Mouse (Mus musculus): ENCODE data around the gene Olfm3. TPM values are rescaled to one million over a fixed set of nuclear protein-coding genes. Genes with fewer than 3 reads are reported as not detected.
A peak's percentile ranks its signal among the peaks of the same experiment; 100 is the strongest.

Gene Olfm3
- polyA plus RNA-seq (2016; fragmentation: Nextera tagmentation; extraction: Ambion mirVana), result 2.7 and 4.1 TPM in 2 replicates

DNA sequence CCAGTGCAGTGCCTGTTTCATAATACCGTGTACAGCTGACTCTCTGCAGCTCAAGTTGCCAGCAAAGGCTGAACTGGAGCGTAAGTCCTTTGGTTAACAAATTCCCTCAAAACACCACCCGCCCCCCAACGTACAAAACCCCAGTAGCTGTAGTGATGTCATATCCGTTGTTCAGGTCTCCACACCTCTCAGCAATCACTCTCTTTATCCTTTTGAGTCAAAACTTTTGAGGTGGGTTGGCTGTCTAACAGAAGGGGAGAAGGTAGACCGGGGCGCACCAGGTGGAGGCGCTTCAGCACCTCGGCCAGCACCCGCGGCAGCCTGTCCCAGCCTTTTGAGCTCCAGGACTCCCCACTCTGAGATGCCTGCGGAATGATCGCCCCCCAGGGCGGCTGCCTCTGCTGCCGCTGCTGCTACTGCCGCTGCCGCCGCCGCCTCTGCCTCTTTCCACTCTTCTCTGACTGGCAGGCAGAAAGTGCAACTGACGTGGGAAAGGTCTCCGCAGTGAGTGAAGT lies at the start of gene Olfm3:
TSS of gene Olfm3 (plus strand) at position 155 of the 515 bp plus-strand sequence.
- peak within 1 kb of the TSS; percentile 41 for H3K9ac ChIP-seq
- H3K27ac ChIP-seq, result peak within 1 kb of the TSS; percentile 49
- peaks cover 7% of the 10 kb centered on the region; the same call in 1 of the 2 replicates for H3K4me1 ChIP-seq
- WGBS, result 3% methylated on average over 21 of the region's 21 CpGs
- no peaks in the 10 kb centered on the region for H3K27me3 ChIP-seq
- H3K4me2 ChIP-seq (replicated peaks), result peak within 1 kb of the TSS; percentile 58
- ATAC-seq (ENCODE audit: low FRiP score), result peak; percentile 82
- H3K36me3 ChIP-seq, result no peaks in the 10 kb centered on the region
- H3K4me3 ChIP-seq, result peak within 1 kb of the TSS; percentile 41
- no peaks in the 10 kb centered on the region for H3K9me3 ChIP-seq (replicated peaks)

- Histone ChIP-seq H3K4me1 (no peaks in the 10 kb centered on the region), H3K4me3 (no peak overlapping the region), H3K9ac (no peak overlapping the region), H3K4me2 (replicated peaks) (no peak overlapping the region), H3K36me3 (no peaks in the 10 kb centered on the region), H3K27ac (no peak overlapping the region), H3K9me3 (replicated peaks) (no peaks in the 10 kb centered on the region), H3K27me3 (no peaks in the 10 kb centered on the region)
- no peak for ATAC-seq (ENCODE audit: low FRiP score)
- WGBS, result 80% methylated on average over 3 of the region's 3 CpGs
Measured at GRCm38 (mm10) chr3:114889764-114890163, 14.1 kb upstream of the Olfm3 start.

DNA sequence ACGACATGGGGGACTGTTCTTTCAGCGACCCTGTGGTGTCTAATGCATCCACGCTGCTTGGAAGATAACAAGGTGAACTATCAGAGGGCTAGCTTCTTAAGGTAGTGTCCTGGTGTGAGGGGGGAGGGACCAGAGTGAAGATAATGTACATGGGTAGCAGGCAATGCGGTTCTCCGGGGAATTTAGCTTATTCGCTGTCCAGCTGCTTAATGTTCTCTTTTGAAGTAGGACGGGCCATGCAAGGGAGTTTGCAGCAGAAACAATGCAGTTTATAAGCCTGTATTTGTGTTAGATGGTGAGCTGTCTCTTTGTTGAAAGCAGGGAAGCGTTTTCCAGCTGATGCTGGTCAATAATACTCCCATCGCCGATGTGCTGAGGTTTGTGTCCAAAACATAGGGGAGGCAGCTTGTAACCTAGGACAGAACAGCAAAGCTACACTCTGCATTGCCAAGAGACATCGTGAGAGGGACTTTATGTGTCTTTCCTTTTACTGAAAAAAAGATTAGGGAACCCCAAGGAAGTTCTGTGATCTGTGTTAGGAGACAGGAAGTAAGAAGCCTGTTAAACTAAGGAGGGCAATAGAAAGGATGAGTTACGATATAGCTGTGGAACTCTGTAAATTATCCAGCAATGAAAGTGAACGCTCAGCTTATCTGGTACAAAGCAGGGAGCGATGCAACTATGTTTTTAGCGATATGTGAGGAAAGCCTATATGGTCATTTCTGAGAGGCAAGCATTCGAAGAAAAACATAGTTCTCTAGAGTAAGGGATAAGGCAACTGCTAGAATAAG lies 950 bp downstream of the Olfm3 start:
- Histone ChIP-seq H3K9ac (peak overlapping the region; percentile 41), H3K4me3 (peak overlapping the region; percentile 41)

DNA sequence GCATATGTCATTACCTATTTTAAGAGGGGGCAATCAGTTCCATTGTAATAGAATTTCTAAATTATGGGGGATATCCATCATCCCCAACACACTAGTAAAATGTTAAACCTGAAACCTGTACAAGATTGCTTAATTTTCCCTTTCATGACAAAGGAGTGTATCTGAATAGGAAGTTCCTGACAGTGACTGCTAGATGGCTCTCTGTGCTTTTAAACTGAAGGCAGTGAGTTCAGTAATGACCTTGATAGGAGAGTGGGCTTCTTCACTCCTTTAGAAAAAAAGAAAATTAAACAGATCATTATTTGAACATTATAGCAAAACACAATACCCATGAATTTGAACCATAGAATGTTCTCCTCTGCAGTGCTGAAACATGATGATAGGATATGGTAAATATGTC lies 3.7 kb downstream of the Olfm3 start:
- ATAC-seq (ENCODE audit: low FRiP score), result no peak
- no peaks in the 10 kb centered on the region for H3K9me3 ChIP-seq (replicated peaks)
- H3K27ac ChIP-seq, result no peak overlapping the region
- H3K4me1 ChIP-seq, result peaks cover 7% of the 10 kb centered on the region; the same call in 1 of the 2 replicates
- no peak overlapping the region for H3K4me2 ChIP-seq (replicated peaks)
- no peaks in the 10 kb centered on the region for H3K27me3 ChIP-seq
- no peaks in the 10 kb centered on the region for H3K36me3 ChIP-seq
- no peak overlapping the region for H3K4me3 ChIP-seq
- H3K9ac ChIP-seq, result no peak overlapping the region

More for the DNA sequence above, 950 bp downstream of the Olfm3 start:
- Histone ChIP-seq H3K4me2 (replicated peaks) (peak overlapping the region; percentile 58), H3K36me3 (no peaks in the 10 kb centered on the region), H3K27ac (peak overlapping the region; percentile 49), H3K4me1 (peaks cover 7% of the 10 kb centered on the region; the same call in 1 of the 2 replicates), H3K27me3 (no peaks in the 10 kb centered on the region), H3K9me3 (replicated peaks) (no peaks in the 10 kb centered on the region)
- peak; percentile 59; the same call in 1 of the 2 replicates for ATAC-seq (ENCODE audit: low FRiP score)
- 22% methylated on average over 16 of the region's 16 CpGs for WGBS

DNA sequence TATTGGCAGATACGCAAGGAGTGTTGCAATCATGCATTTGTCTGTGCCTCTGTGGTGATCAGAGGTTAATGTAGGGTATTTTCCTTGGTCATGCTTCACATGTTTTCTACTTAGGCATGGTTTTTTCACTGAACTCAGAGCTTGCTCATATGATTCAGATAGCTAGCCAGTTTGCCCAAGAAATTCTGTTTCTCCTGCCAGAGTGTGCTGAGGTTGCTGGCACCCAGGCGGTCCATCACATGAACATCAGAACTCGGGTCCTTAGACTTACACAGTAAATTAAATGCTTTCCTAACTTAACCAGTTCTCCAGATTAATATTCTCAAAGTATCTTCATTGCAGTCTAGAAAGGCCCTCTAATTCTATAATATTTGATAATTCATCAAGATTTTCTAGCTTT lies 5.0 kb downstream of the Olfm3 start:
- H3K27ac ChIP-seq, result no peak overlapping the region
- H3K9ac ChIP-seq, result no peak overlapping the region
- no peaks in the 10 kb centered on the region for H3K36me3 ChIP-seq
- H3K4me3 ChIP-seq, result no peak overlapping the region
- H3K27me3 ChIP-seq, result no peaks in the 10 kb centered on the region
- peaks cover 6% of the 10 kb centered on the region; the same call in 1 of the 2 replicates for H3K4me1 ChIP-seq
- ATAC-seq (ENCODE audit: low FRiP score), result no peak
- WGBS, result 79% methylated on average over 3 of the region's 3 CpGs
- H3K9me3 ChIP-seq (replicated peaks), result no peaks in the 10 kb centered on the region
- H3K4me2 ChIP-seq (replicated peaks), result no peak overlapping the region

DNA sequence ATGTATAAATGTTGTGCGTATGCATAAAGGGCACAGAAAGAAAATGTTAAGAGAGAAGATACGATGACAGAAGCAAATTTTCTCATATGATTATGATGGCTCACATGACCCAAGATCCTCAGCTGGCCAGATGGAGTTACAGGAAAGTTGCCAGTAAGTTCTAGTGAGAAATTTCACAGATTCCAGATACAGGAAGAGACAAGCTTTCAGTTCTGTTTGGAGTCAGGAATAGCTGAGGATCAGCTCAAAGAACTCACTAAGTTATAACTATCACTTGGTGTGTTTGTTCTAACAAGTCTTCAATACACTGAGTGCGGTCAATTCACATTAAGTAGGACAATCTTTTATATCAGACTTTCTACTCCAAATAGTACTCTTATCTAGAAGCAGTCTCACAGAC lies 16.2 kb downstream of the Olfm3 start:
- WGBS, result 91% methylated on average over 3 of the region's 3 CpGs
- Histone ChIP-seq H3K4me3 (no peak overlapping the region), H3K4me1 (no peaks in the 10 kb centered on the region), H3K27ac (no peak overlapping the region), H3K9ac (no peak overlapping the region), H3K36me3 (no peaks in the 10 kb centered on the region), H3K27me3 (no peaks in the 10 kb centered on the region), H3K9me3 (replicated peaks) (no peaks in the 10 kb centered on the region), H3K4me2 (replicated peaks) (no peak overlapping the region)
- ATAC-seq (ENCODE audit: low FRiP score), result no peak

DNA sequence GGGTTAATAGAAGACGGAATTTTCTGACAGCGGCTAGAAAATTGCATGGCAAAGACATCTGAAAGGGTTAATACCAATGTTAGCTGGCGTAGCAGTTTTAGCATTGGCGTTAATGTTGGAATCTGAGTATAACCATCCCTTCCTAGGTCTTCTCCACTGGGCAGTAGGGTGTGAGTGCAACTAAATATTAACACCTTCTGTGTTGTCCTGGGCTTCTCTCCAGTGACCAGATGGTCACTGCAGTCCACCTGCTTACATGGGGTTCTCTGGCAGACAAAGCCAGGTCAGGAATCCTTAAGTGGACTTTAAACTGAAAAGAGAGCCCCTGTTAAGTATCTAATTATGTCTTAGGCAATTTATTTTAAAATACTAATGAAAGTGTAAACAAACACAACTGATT lies 25.7 kb downstream of the Olfm3 start:
- WGBS, result 84% methylated on average over 4 of the region's 4 CpGs

GRCm38 (mm10) chr3:114930336-114930735 lies 26.5 kb downstream of the Olfm3 start:
- Histone ChIP-seq H3K27me3 (no peaks in the 10 kb centered on the region), H3K4me1 (no peaks in the 10 kb centered on the region), H3K36me3 (no peaks in the 10 kb centered on the region), H3K9me3 (replicated peaks) (no peaks in the 10 kb centered on the region), H3K4me2 (replicated peaks) (no peak overlapping the region), H3K27ac (no peak overlapping the region), H3K4me3 (no peak overlapping the region), H3K9ac (no peak overlapping the region)
- ATAC-seq (ENCODE audit: low FRiP score), result no peak
- WGBS, result 82% methylated on average over 2 of the region's 2 CpGs

More for the DNA sequence above, 25.7 kb downstream of the Olfm3 start:
- H3K27me3 ChIP-seq, result no peaks in the 10 kb centered on the region
- ATAC-seq (ENCODE audit: low FRiP score), result no peak
- H3K4me2 ChIP-seq (replicated peaks), result no peak overlapping the region
- H3K27ac ChIP-seq, result no peak overlapping the region
- H3K36me3 ChIP-seq, result no peaks in the 10 kb centered on the region
- H3K4me3 ChIP-seq, result no peak overlapping the region
- no peaks in the 10 kb centered on the region for H3K4me1 ChIP-seq
- no peak overlapping the region for H3K9ac ChIP-seq
- H3K9me3 ChIP-seq (replicated peaks), result no peaks in the 10 kb centered on the region

DNA sequence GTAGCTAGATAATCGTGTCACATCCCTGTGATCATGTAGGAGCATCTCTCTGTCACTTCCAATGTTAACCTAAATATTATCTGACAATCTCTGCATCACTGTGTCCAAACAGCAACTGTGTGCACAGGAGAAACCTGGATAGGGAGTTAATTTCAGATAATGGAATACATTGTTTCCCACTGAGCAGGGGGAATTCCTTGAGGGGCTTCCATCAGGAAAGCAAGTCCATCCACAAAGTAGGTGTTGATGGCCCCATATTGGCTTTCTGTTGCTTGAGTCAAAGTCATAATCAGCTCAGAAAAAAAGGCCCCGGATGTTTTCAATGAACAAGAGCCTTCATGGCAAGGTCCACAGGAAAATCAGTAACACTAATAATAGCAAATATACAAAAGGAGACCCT lies 26.9 kb downstream of the Olfm3 start:
- Histone ChIP-seq H3K9me3 (replicated peaks) (no peaks in the 10 kb centered on the region), H3K4me3 (no peak overlapping the region), H3K9ac (no peak overlapping the region), H3K27ac (no peak overlapping the region), H3K27me3 (no peaks in the 10 kb centered on the region), H3K36me3 (no peaks in the 10 kb centered on the region), H3K4me1 (no peaks in the 10 kb centered on the region), H3K4me2 (replicated peaks) (no peak overlapping the region)
- 83% methylated on average over 2 of the region's 2 CpGs for WGBS
- ATAC-seq (ENCODE audit: low FRiP score), result no peak

GRCm38 (mm10) chr3:114932881-114933280 lies 29.0 kb downstream of the Olfm3 start:
- no peak overlapping the region for H3K27ac ChIP-seq
- 88% methylated on average over 2 of the region's 2 CpGs for WGBS
- H3K4me2 ChIP-seq (replicated peaks), result no peak overlapping the region
- no peak overlapping the region for H3K4me3 ChIP-seq
- H3K9ac ChIP-seq, result no peak overlapping the region
- H3K4me1 ChIP-seq, result no peaks in the 10 kb centered on the region
- H3K27me3 ChIP-seq, result no peaks in the 10 kb centered on the region
- no peaks in the 10 kb centered on the region for H3K9me3 ChIP-seq (replicated peaks)
- no peak for ATAC-seq (ENCODE audit: low FRiP score)
- H3K36me3 ChIP-seq, result no peaks in the 10 kb centered on the region

GRCm38 (mm10) chr3:114954904-114955303 lies 51.0 kb downstream of the Olfm3 start:
- Histone ChIP-seq H3K4me2 (replicated peaks) (no peak overlapping the region), H3K27ac (no peak overlapping the region), H3K27me3 (no peaks in the 10 kb centered on the region), H3K9ac (no peak overlapping the region), H3K4me3 (no peak overlapping the region), H3K36me3 (no peaks in the 10 kb centered on the region), H3K4me1 (0 out of 2 replicates have a peak, but pooled peaks cover 2% of the 10 kb centered on the region), H3K9me3 (replicated peaks) (no peaks in the 10 kb centered on the region)
- no peak for ATAC-seq (ENCODE audit: low FRiP score)

DNA sequence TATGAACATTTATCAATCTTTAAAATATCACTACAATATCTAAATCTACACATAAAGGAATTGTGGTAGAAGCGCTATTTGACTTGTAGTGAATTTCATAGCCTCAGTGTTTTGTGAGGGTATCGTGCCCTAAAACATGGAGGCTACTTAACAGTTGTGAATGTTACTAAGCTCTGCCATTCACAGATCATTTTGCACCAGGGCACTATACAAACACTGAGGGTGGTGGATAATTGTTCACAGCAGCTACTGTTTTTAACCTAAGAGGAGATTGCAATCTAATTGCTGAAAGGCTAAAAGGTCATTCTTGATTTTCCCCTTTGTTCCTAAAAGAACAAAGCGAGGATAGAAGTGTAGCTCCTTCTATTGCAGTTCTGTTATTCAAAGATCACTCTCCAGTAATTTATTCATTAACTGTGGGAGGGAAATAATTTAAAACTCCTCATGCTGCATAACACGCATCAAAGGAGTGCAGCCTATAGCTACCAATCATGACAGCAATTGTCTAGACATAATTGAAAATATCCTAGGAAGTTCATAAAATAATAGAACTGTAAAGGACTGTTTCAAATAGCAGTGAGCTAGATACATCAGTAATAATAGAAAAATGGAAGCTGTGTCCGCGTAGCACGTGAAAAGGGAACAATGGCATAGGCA lies 55.6 kb downstream of the Olfm3 start:
- Histone ChIP-seq H3K27me3 (no peaks in the 10 kb centered on the region), H3K4me3 (no peak overlapping the region), H3K9me3 (replicated peaks) (no peaks in the 10 kb centered on the region), H3K4me1 (0 out of 2 replicates have a peak, but pooled peaks cover 2% of the 10 kb centered on the region), H3K36me3 (no peaks in the 10 kb centered on the region), H3K9ac (no peak overlapping the region), H3K4me2 (replicated peaks) (no peak overlapping the region), H3K27ac (no peak overlapping the region)
- peak; percentile 29; the same call in 1 of the 2 replicates for ATAC-seq (ENCODE audit: low FRiP score)
- 46% methylated on average over 7 of the region's 7 CpGs for WGBS

Measured in hindbrain, embryonic 12.5 days (tissue).